Mouse (Mus musculus): ENCODE results near the gene Gm10663. TPM values are rescaled to one million over a fixed set of nuclear protein-coding genes. Genes with fewer than 3 reads are reported as not detected.

Gene Gm10663
- polyA plus RNA-seq, 1 experiment from 2014 or later, result not detected

GRCm38 (mm10) chr8:65053968-65054367 lies 20.9 kb upstream of the Gm10663 start:
- 0 out of 2 replicates have a peak, but pooled peaks have one; percentile 49 for ATAC-seq (ENCODE audit: low FRiP score)
- no peaks in the 10 kb centered on the region for H3K36me3 ChIP-seq
- WGBS, result 17% methylated on average over 5 of the region's 5 CpGs
- H3K4me1 ChIP-seq, result peaks cover 6% of the 10 kb centered on the region; the same call in 1 of the 2 replicates
- H3K9ac ChIP-seq (replicated peaks), result no peak overlapping the region
- H3K4me2 ChIP-seq, result no peak overlapping the region
- no peak overlapping the region for H3K4me3 ChIP-seq (replicated peaks)
- no peak overlapping the region; the same call in 1 of the 2 replicates for H3K27ac ChIP-seq (replicated peaks)
- H3K9me3 ChIP-seq (replicated peaks), result no peaks in the 10 kb centered on the region
- no peaks in the 10 kb centered on the region for H3K27me3 ChIP-seq (replicated peaks)

- no peak overlapping the region for H3K9ac ChIP-seq (replicated peaks)
- no peaks in the 10 kb centered on the region for H3K27me3 ChIP-seq (replicated peaks)
- H3K9me3 ChIP-seq (replicated peaks), result no peaks in the 10 kb centered on the region
- H3K36me3 ChIP-seq, result no peaks in the 10 kb centered on the region
- no peak overlapping the region for H3K4me2 ChIP-seq
- ATAC-seq (ENCODE audit: low FRiP score), result no peak
- no peak overlapping the region for H3K27ac ChIP-seq (replicated peaks)
- peaks cover 6% of the 10 kb centered on the region; the same call in 1 of the 2 replicates for H3K4me1 ChIP-seq
- no peak overlapping the region for H3K4me3 ChIP-seq (replicated peaks)
- WGBS, result 95% methylated on average over 4 of the region's 4 CpGs
Measured at GRCm38 (mm10) chr8:65056722-65057121, 18.1 kb upstream of the Gm10663 start.

GRCm38 (mm10) chr8:65062195-65062594 lies 12.6 kb upstream of the Gm10663 start:
- 57% methylated on average over 4 of the region's 4 CpGs for WGBS
- Histone ChIP-seq H3K9ac (replicated peaks) (no peak overlapping the region), H3K4me3 (replicated peaks) (no peak overlapping the region), H3K36me3 (no peaks in the 10 kb centered on the region), H3K4me1 (no peaks in the 10 kb centered on the region), H3K9me3 (replicated peaks) (no peaks in the 10 kb centered on the region), H3K27me3 (replicated peaks) (no peaks in the 10 kb centered on the region), H3K27ac (replicated peaks) (no peak overlapping the region), H3K4me2 (no peak overlapping the region)
- no peak for ATAC-seq (ENCODE audit: low FRiP score)

- no peak overlapping the region for H3K27ac ChIP-seq (replicated peaks)
- H3K36me3 ChIP-seq, result no peaks in the 10 kb centered on the region
- H3K4me1 ChIP-seq, result no peaks in the 10 kb centered on the region
- no peak for ATAC-seq (ENCODE audit: low FRiP score)
- no peak overlapping the region for H3K4me3 ChIP-seq (replicated peaks)
- H3K9ac ChIP-seq (replicated peaks), result no peak overlapping the region
- no peak overlapping the region for H3K4me2 ChIP-seq
- no peaks in the 10 kb centered on the region for H3K9me3 ChIP-seq (replicated peaks)
- no peaks in the 10 kb centered on the region for H3K27me3 ChIP-seq (replicated peaks)
- 47% methylated on average over 2 of the region's 2 CpGs for WGBS
Measured at GRCm38 (mm10) chr8:65064071-65064470, 10.8 kb upstream of the Gm10663 start.

GRCm38 (mm10) chr8:65065622-65066021 lies 9.2 kb upstream of the Gm10663 start:
- Histone ChIP-seq H3K4me1 (no peaks in the 10 kb centered on the region), H3K9ac (replicated peaks) (no peak overlapping the region), H3K27ac (replicated peaks) (no peak overlapping the region), H3K9me3 (replicated peaks) (no peaks in the 10 kb centered on the region), H3K36me3 (no peaks in the 10 kb centered on the region), H3K4me2 (no peak overlapping the region), H3K4me3 (replicated peaks) (no peak overlapping the region), H3K27me3 (replicated peaks) (no peaks in the 10 kb centered on the region)
- ATAC-seq (ENCODE audit: low FRiP score), result no peak
- 94% methylated on average over 3 of the region's 3 CpGs for WGBS

GRCm38 (mm10) chr8:65067031-65067430 lies 7.8 kb upstream of the Gm10663 start:
- WGBS, result 94% methylated on average over 4 of the region's 4 CpGs
- Histone ChIP-seq H3K27ac (replicated peaks) (no peak overlapping the region), H3K4me1 (no peaks in the 10 kb centered on the region), H3K36me3 (no peaks in the 10 kb centered on the region), H3K4me2 (no peak overlapping the region), H3K27me3 (replicated peaks) (no peaks in the 10 kb centered on the region), H3K9ac (replicated peaks) (no peak overlapping the region), H3K4me3 (replicated peaks) (no peak overlapping the region), H3K9me3 (replicated peaks) (no peaks in the 10 kb centered on the region)
- no peak for ATAC-seq (ENCODE audit: low FRiP score)

GRCm38 (mm10) chr8:65067694-65068472 lies 7.0 kb upstream of the Gm10663 start:
- Histone ChIP-seq H3K36me3 (no peaks in the 10 kb centered on the region), H3K9ac (replicated peaks) (no peak overlapping the region), H3K4me1 (no peaks in the 10 kb centered on the region), H3K27me3 (replicated peaks) (no peaks in the 10 kb centered on the region), H3K27ac (replicated peaks) (no peak overlapping the region), H3K4me3 (replicated peaks) (no peak overlapping the region), H3K9me3 (replicated peaks) (no peaks in the 10 kb centered on the region), H3K4me2 (no peak overlapping the region)
- WGBS, result 20% methylated on average over 10 of the region's 10 CpGs
- ATAC-seq (ENCODE audit: low FRiP score), result no peak

- Histone ChIP-seq H3K4me2 (no peak overlapping the region), H3K9me3 (replicated peaks) (no peaks in the 10 kb centered on the region), H3K9ac (replicated peaks) (no peak overlapping the region), H3K4me3 (replicated peaks) (no peak overlapping the region), H3K27ac (replicated peaks) (no peak overlapping the region), H3K27me3 (replicated peaks) (no peaks in the 10 kb centered on the region), H3K4me1 (no peaks in the 10 kb centered on the region), H3K36me3 (no peaks in the 10 kb centered on the region)
- 63% methylated on average over 4 of the region's 4 CpGs for WGBS
- ATAC-seq (ENCODE audit: low FRiP score), result no peak
Measured at GRCm38 (mm10) chr8:65068473-65068819, 6.4 kb upstream of the Gm10663 start.

- no peaks in the 10 kb centered on the region for H3K4me1 ChIP-seq
- WGBS, result 51% methylated on average over 4 of the region's 4 CpGs
- H3K27me3 ChIP-seq (replicated peaks), result no peaks in the 10 kb centered on the region
- H3K36me3 ChIP-seq, result no peaks in the 10 kb centered on the region
- H3K9me3 ChIP-seq (replicated peaks), result no peaks in the 10 kb centered on the region
- no peak for ATAC-seq (ENCODE audit: low FRiP score)
- no peak overlapping the region for H3K4me2 ChIP-seq
- H3K27ac ChIP-seq (replicated peaks), result no peak overlapping the region
- no peak overlapping the region for H3K9ac ChIP-seq (replicated peaks)
- H3K4me3 ChIP-seq (replicated peaks), result no peak overlapping the region
Measured at GRCm38 (mm10) chr8:65070996-65071395, 3.8 kb upstream of the Gm10663 start.

GRCm38 (mm10) chr8:65080731-65081130 lies 5.9 kb downstream of the Gm10663 start:
- ATAC-seq (ENCODE audit: low FRiP score), result no peak
- H3K27ac ChIP-seq (replicated peaks), result no peak overlapping the region
- H3K9ac ChIP-seq (replicated peaks), result no peak overlapping the region
- H3K4me2 ChIP-seq, result no peak overlapping the region
- H3K27me3 ChIP-seq (replicated peaks), result no peaks in the 10 kb centered on the region
- H3K4me1 ChIP-seq, result no peaks in the 10 kb centered on the region
- no peaks in the 10 kb centered on the region for H3K36me3 ChIP-seq
- no peaks in the 10 kb centered on the region for H3K9me3 ChIP-seq (replicated peaks)
- WGBS, result 85% methylated on average over 9 of the region's 9 CpGs
- H3K4me3 ChIP-seq (replicated peaks), result no peak overlapping the region

GRCm38 (mm10) chr8:65085680-65086079 lies 10.8 kb downstream of the Gm10663 start:
- Histone ChIP-seq H3K27ac (replicated peaks) (no peak overlapping the region), H3K9me3 (replicated peaks) (no peaks in the 10 kb centered on the region), H3K4me3 (replicated peaks) (no peak overlapping the region), H3K4me1 (0 out of 2 replicates have a peak, but pooled peaks cover 3% of the 10 kb centered on the region), H3K4me2 (no peak overlapping the region), H3K9ac (replicated peaks) (no peak overlapping the region), H3K36me3 (no peaks in the 10 kb centered on the region), H3K27me3 (replicated peaks) (no peaks in the 10 kb centered on the region)
- WGBS, result 78% methylated on average over 2 of the region's 2 CpGs
- no peak for ATAC-seq (ENCODE audit: low FRiP score)

- H3K4me3 ChIP-seq (replicated peaks), result no peak overlapping the region
- 0 out of 2 replicates have a peak, but pooled peaks cover 3% of the 10 kb centered on the region for H3K4me1 ChIP-seq
- H3K9ac ChIP-seq (replicated peaks), result no peak overlapping the region
- ATAC-seq (ENCODE audit: low FRiP score), result no peak
- 75% methylated on average over 8 of the region's 8 CpGs for WGBS
- H3K9me3 ChIP-seq (replicated peaks), result no peaks in the 10 kb centered on the region
- no peaks in the 10 kb centered on the region for H3K27me3 ChIP-seq (replicated peaks)
- no peaks in the 10 kb centered on the region for H3K36me3 ChIP-seq
- no peak overlapping the region for H3K4me2 ChIP-seq
- no peak overlapping the region for H3K27ac ChIP-seq (replicated peaks)
Measured at GRCm38 (mm10) chr8:65087711-65088110, 12.9 kb downstream of the Gm10663 start.

All from neural tube, embryonic 15.5 days (tissue).